Mouse (Mus musculus) hindlimb bud, embryonic 11.5 days (tissue): ENCODE measurements around the gene Marcks.

ENCODE experiments used
- DNase-seq: peaks from one replicate; pipeline ENCODE4 v3.0.0-alpha.2; 2012; ENCODE audit warnings: low read depth, low spot score; ENCODE audit errors: extremely low spot score

The Marcks gene

GRCm38 (mm10) chr10:37138778-37139442 lies at the start of gene Marcks:
Marcks (minus strand) TSS chr10:37138920.
- peak; percentile 95 for DNase-seq

GRCm38 (mm10) chr10:37177071-37177470 lies 38.4 kb upstream of the Marcks start:
- DNase-seq = no peak

GRCm38 (mm10) chr10:37172416-37172950 lies 33.8 kb upstream of the Marcks start:
- no peak for DNase-seq

GRCm38 (mm10) chr10:37171711-37172415 lies 33.1 kb upstream of the Marcks start:
- DNase-seq = no peak

GRCm38 (mm10) chr10:37170878-37171277 lies 32.2 kb upstream of the Marcks start:
- no peak for DNase-seq

GRCm38 (mm10) chr10:37170466-37170865 lies 31.7 kb upstream of the Marcks start:
- DNase-seq = no peak

- DNase-seq = no peak
These were observed 28.8 kb upstream of the Marcks start for GRCm38 (mm10) chr10:37167527-37167926.

- no peak for DNase-seq
These were observed 21.0 kb upstream of the Marcks start for GRCm38 (mm10) chr10:37159731-37160130.

GRCm38 (mm10) chr10:37157156-37157555 lies 18.4 kb upstream of the Marcks start:
- DNase-seq = no peak

- no peak for DNase-seq
These were observed 16.4 kb upstream of the Marcks start for GRCm38 (mm10) chr10:37155131-37155530.

GRCm38 (mm10) chr10:37151539-37152271 lies 13.0 kb upstream of the Marcks start:
- no peak for DNase-seq

- DNase-seq = no peak
These were observed 9.3 kb upstream of the Marcks start for GRCm38 (mm10) chr10:37148016-37148415.

GRCm38 (mm10) chr10:37145456-37145855 lies 6.7 kb upstream of the Marcks start:
- DNase-seq = no peak

- no peak for DNase-seq
These were observed 2.9 kb upstream of the Marcks start for GRCm38 (mm10) chr10:37141621-37142020.

- no peak for DNase-seq
These were observed 2.2 kb upstream of the Marcks start for GRCm38 (mm10) chr10:37140736-37141451.

GRCm38 (mm10) chr10:37140166-37140735 lies 1.5 kb upstream of the Marcks start:
- no peak for DNase-seq

GRCm38 (mm10) chr10:37139443-37140165 lies 884 bp upstream of the Marcks start:
- no peak for DNase-seq

- no peak for DNase-seq
These were observed 399 bp downstream of the Marcks start for GRCm38 (mm10) chr10:37138311-37138731.

GRCm38 (mm10) chr10:37137531-37138310 lies 999 bp downstream of the Marcks start:
- DNase-seq = no peak
